Mouse (Mus musculus): ENCODE data around the gene Rnf44. TPM values are rescaled to one million over a fixed set of nuclear protein-coding genes. Genes with fewer than 3 reads are reported as not detected.

Rnf44 gene
- polyA plus RNA-seq, 1 experiment from 2014 or later = 23.8 TPM

DNA sequence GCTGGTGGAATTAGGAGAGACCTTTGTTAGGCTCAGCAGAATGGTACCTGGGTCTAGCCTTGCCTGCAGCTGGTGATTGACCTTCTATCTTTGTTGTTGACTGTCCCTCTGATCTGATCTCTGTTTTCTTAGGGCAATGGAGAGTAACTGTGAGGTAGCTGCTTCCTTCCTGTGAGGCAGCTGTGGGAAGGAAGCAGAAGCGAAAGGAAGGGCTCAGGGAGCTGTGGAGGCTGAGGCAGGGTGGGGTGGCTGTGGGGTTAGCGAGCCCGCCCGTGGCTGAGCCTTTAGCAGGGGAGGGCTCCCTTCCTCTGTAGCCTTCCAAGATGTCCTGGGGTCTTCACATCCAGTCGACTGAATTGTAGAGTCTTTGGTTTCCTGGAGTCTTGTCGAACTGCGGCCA, 8.8 kb upstream of the Rnf44 start:
- no peak overlapping the region for H3K27ac ChIP-seq
- peak overlapping the region; percentile 29; the same call in 1 of the 2 replicates for H3K9ac ChIP-seq
- peak overlapping the region; percentile 27; the same call in 1 of the 2 replicates for H3K4me2 ChIP-seq

DNA sequence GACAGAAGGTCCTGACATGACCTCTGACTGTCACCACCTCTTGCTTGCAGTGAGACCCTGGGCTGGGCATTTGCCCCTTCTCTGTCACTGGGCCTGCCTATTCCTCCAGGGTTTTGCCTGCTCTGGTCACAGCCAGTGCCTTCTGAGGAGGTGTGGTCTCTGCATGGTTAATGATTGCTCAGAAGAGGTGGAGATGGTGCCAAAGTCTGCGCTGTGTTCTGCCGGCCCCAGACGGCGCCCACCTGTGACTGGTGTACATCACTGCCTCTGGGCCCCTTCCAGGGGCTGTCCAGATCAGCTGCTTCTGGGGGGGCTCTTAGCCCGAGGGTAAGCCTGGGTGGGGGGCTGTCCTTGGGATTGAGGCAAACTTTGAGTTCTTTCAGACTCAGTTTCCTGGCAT, 7.5 kb upstream of the Rnf44 start, which contains the start of gene Cdhr2:
Gene Cdhr2, plus strand, starts transcription at position 219 of the 400 bp plus-strand sequence.
- DNase-seq = no peak
- peak within 1 kb of the TSS; percentile 59 for H3K27ac ChIP-seq
- WGBS (ENCODE audit: insufficient replicate concordance) = 69% methylated on average over 5 of the region's 5 CpGs

More for the DNA sequence above, 8.8 kb upstream of the Rnf44 start:
- Histone ChIP-seq H3K4me3 (replicated peaks) (no peak overlapping the region), H3K27me3 (no peaks in the 10 kb centered on the region), H3K36me3 (no peaks in the 10 kb centered on the region), H3K9me3 (replicated peaks) (no peaks in the 10 kb centered on the region), H3K4me1 (replicated peaks) (peaks cover 19% of the 10 kb centered on the region; the same call in 1 of the 2 replicates)
- ATAC-seq (ENCODE audit: low read depth) (no peak), DNase-seq (no peak)
- WGBS (ENCODE audit: insufficient replicate concordance) = 46% methylated on average over 7 of the region's 7 CpGs

DNA sequence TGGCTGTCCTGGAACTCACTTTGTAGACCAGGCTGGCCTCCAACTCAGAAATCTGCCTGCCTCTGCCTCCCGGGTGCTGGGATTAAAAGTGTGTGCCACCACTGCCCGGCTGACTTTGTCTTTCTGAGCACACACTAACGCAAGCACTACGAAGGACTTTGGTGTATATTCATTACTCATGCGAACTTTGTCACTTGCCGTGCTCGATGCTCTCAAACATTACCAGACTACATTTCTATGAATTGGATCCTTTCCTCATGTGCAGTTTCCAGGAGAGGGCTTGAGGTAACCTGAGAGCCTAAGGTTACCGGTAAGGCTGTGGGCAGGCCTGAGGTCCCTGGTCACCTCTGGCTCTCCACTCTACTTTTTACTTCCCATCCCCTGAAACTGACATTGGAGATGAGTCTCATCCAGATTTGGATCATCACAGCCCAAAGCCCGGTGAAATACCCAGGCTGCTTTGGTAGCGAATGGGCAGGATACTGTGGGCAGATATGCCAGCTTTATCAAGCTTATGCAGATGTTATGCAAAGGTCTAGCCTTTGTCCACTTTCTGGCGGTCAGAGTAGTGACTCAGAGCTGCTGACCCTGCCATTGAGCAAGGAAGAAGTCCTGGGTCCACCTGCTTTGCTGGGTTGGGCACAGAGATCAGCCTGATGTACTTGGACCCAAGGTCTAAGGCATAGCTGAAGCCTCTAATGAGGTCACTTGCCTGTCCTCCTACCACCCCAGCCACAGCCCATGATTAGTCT, 1.9 kb upstream of the Rnf44 start:
- H3K36me3 ChIP-seq = peaks cover under 1% of the 10 kb centered on the region
- H3K27ac ChIP-seq = no peak overlapping the region
- H3K4me2 ChIP-seq = 0 out of 2 replicates have a peak overlapping the region, but pooled peaks have one; percentile 12
- no peak overlapping the region for H3K9ac ChIP-seq
- no peaks in the 10 kb centered on the region for H3K27me3 ChIP-seq
- H3K9me3 ChIP-seq (replicated peaks) = no peaks in the 10 kb centered on the region
- no peak for ATAC-seq (ENCODE audit: low read depth)
- H3K4me3 ChIP-seq (replicated peaks) = no peak overlapping the region
- WGBS (ENCODE audit: insufficient replicate concordance) = 76% methylated on average over 11 of the region's 11 CpGs
- no peak for DNase-seq
- peaks cover 40% of the 10 kb centered on the region for H3K4me1 ChIP-seq (replicated peaks)

More for the DNA sequence above, 7.5 kb upstream of the Rnf44 start, which contains the start of gene Cdhr2:
- H3K4me1 ChIP-seq (replicated peaks) = peaks cover 17% of the 10 kb centered on the region; the same call in 1 of the 2 replicates
- H3K9ac ChIP-seq = peak within 1 kb of the TSS; percentile 29; the same call in 1 of the 2 replicates
- H3K36me3 ChIP-seq = no peaks in the 10 kb centered on the region
- peak within 1 kb of the TSS; percentile 22; the same call in 1 of the 2 replicates for H3K4me3 ChIP-seq (replicated peaks)
- ATAC-seq (ENCODE audit: low read depth) = peak; percentile 78
- H3K4me2 ChIP-seq = peak within 1 kb of the TSS; percentile 27; the same call in 1 of the 2 replicates
- no peaks in the 10 kb centered on the region for H3K9me3 ChIP-seq (replicated peaks)
- H3K27me3 ChIP-seq = no peaks in the 10 kb centered on the region

DNA sequence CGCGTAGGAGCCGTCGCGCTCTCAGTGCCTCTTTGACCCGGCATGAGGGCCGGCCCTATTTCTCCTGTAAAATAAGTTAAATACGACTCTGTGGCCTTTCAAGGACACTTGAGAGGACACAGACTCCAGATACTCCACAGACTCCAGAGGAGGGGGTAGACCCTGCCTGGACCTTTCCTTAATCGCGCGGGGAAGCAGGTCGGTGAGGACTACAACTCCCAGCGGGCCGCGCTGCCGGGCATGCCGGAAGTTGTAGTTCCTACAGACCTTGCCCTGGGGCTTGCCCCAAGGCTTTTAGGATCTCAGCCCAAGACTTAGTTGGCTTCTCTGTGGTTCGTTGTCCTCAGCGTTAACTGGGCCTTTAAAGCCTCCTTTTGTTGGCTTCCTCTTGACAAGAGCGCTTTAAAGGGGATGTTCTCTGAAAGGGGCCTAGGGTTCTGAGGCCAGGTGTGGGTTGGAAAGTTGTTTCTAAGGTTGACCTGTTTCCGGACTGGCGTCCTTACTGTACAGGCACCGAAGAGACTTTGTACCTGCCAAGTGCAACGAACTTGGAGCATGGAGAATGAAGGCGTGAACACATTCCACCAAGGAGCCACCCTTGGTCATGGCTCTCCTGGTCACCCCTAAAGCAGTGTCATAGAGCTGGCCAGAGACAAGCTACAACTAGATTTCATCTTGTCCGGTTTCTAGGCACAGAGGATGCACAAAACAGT, 797 bp upstream of the Rnf44 start:
- peak; percentile 85 for DNase-seq
- WGBS (ENCODE audit: insufficient replicate concordance) = 14% methylated on average over 26 of the region's 26 CpGs

DNA sequence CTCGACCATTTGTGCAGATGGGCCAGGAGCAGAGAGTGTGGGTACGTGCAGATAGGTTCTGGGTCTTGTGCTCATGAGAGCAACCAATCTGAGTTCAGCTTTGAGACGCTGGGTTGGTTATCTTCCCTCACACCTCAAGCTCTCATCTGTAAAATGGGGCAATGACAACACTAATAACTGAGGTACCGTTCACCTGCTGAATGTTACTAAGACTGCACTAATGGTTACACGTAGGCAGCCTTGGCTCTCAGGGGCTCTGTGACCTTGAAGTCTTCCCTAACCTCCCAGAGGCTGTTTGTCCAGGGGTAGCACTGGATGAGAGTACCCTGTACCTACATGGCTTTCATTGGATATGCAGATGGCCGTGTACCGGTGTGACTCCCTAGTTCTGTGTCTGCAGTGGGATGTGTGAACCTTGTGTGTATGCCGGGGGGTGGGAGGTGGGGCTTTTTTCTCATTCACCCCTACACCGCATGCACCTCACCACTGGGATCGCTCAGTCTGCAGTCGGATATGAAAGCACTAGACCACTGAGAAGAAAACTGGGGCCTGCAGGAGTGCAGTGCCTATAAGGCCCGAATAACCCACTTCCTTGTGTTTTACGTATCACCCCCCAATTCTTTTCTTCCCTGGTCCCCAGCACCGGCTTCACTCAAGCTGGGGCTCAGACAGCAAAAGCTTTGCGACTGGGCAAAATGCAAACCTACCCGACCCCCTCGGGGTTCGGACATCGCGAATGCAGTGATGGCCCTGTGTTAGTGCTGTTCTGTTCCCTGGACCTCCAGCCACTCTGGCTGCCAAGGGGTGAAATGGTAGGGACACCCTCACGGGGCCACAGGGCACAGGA, 773 bp downstream of the Rnf44 start:
- no peak for ATAC-seq (ENCODE audit: low read depth)
- H3K4me1 ChIP-seq (replicated peaks) = peaks cover 62% of the 10 kb centered on the region
- WGBS (ENCODE audit: insufficient replicate concordance) = 4% methylated on average over 21 of the region's 21 CpGs

More for the DNA sequence above, 797 bp upstream of the Rnf44 start:
- H3K27me3 ChIP-seq = no peaks in the 10 kb centered on the region
- H3K4me1 ChIP-seq (replicated peaks) = peaks cover 47% of the 10 kb centered on the region
- peaks cover 4% of the 10 kb centered on the region for H3K36me3 ChIP-seq
- peak overlapping the region; percentile 96 for H3K4me2 ChIP-seq
- H3K9ac ChIP-seq = peak overlapping the region; percentile 77
- peak overlapping the region; percentile 95 for H3K27ac ChIP-seq
- H3K9me3 ChIP-seq (replicated peaks) = no peaks in the 10 kb centered on the region
- peak overlapping the region; percentile 93 for H3K4me3 ChIP-seq (replicated peaks)
- peak; percentile 71 for ATAC-seq (ENCODE audit: low read depth)

DNA sequence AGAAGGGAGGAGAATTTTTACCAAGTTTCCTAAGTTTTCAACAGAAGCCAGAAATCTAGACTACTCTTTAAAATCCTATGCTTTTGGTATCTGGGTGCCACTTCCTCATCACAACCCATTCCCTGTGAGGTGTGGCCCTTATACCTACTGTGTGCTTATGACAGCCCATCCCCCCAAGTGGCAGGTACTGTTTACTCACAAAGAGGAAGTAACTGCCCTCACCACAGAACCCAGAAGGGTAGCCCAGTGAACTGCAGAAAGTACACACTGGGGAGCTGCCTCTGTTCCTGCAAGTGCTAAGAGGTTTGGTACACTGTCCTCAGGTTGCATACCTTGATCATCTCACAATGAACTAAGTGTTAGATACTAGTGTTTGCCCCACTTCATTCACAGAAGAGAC, 2.0 kb downstream of the Rnf44 start:
- DNase-seq (no peak), ATAC-seq (ENCODE audit: low read depth) (no peak)
- Histone ChIP-seq H3K4me1 (replicated peaks) (peaks cover 65% of the 10 kb centered on the region), H3K36me3 (peaks cover 4% of the 10 kb centered on the region), H3K9ac (peak overlapping the region; percentile 97), H3K4me3 (replicated peaks) (peak overlapping the region; percentile 93), H3K27ac (peak overlapping the region; percentile 95), H3K27me3 (no peaks in the 10 kb centered on the region), H3K9me3 (replicated peaks) (no peaks in the 10 kb centered on the region), H3K4me2 (peak overlapping the region; percentile 96)

More for the DNA sequence above, 773 bp downstream of the Rnf44 start:
- Histone ChIP-seq H3K27me3 (no peaks in the 10 kb centered on the region), H3K4me3 (replicated peaks) (peak overlapping the region; percentile 93), H3K9ac (peak overlapping the region; percentile 97), H3K27ac (peak overlapping the region; percentile 95), H3K4me2 (peak overlapping the region; percentile 96), H3K36me3 (peaks cover 4% of the 10 kb centered on the region), H3K9me3 (replicated peaks) (no peaks in the 10 kb centered on the region)
- no peak for DNase-seq

DNA sequence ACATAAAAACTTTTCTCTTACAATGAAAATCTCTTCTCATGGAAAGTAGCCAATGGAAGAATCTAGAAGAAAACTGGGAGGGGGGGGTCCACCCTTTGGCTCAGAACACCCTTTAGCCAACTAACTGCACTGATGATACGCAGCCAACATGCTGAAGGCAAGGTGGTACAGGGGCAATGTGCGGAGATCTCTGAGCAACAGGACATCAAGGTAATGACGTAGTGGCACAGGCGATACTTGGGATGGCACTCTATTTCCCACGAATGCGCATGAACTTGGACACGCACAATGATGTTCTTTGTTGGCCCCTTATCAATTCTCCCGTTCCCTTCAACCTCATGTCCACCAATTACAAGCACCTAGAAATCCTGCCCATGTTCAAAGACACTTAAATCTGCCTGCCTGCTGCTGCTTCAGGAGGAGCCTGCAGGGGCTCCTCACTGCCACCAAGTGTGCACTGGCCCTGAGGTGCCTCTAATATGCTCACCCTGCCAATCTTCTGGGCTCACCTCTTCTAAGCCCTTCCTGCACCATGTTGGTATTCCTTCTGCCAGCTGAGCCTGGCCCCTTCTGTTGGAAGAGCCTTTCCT, 3.5 kb downstream of the Rnf44 start:
- Histone ChIP-seq H3K27ac (peak overlapping the region; percentile 11), H3K4me3 (replicated peaks) (no peak overlapping the region), H3K4me1 (replicated peaks) (peaks cover 74% of the 10 kb centered on the region), H3K9me3 (replicated peaks) (no peaks in the 10 kb centered on the region), H3K36me3 (peaks cover 4% of the 10 kb centered on the region), H3K9ac (peak overlapping the region; percentile 11), H3K27me3 (no peaks in the 10 kb centered on the region), H3K4me2 (no peak overlapping the region)
- DNase-seq (no peak), ATAC-seq (ENCODE audit: low read depth) (no peak)
- WGBS (ENCODE audit: insufficient replicate concordance) = 86% methylated on average over 8 of the region's 8 CpGs

DNA sequence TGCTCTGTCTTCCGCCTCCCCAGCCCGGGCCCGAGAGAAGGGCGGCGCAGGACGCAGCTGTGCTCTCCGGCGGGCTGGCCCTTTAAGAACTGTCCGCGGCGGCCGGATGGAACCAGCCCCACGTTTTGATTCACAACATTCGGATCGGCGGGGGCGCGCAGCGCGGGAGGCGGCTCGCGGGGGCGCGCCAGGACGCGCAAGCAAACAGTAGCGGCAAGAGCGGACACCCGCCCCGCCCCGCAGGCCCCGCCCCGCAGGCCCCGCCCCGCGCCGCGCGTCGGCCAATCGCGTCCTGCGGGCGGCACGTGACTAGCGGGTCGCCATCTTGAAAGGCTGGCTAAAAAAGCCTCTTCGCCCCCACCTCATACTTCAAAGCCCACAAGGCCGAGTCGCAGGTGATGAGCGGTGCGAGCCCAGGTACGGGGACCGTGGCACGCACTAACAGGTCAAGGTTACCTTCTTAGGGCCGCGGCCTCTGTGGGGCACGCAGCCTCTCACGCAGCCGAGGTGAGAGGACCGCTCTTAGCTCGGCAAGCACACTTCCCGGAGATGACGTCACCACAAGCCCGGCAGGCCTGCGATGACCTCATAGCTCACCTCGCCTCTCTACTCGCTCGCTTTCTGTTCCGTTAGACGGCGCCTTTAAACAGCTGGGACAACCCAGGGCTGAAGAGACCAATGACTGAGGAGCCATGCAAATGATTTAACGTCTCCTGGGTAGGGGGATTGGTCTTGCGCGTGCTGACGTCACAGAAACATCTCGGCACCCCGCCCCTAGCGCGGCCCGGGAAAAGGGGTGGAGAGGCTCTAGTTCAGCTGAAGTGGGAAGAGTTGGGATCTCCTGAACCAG, 5.9 kb downstream of the Rnf44 start:
- Histone ChIP-seq H3K4me3 (replicated peaks) (peak overlapping the region; percentile 93), H3K36me3 (peaks cover 24% of the 10 kb centered on the region), H3K4me2 (peak overlapping the region; percentile 83), H3K27ac (peak overlapping the region; percentile 96), H3K4me1 (replicated peaks) (peaks cover 87% of the 10 kb centered on the region), H3K9ac (peak overlapping the region; percentile 95), H3K27me3 (no peaks in the 10 kb centered on the region), H3K9me3 (replicated peaks) (no peaks in the 10 kb centered on the region)
- under 1% methylated on average over 79 of the region's 82 CpGs for WGBS (ENCODE audit: insufficient replicate concordance)
- DNase-seq (peak; percentile 95), ATAC-seq (ENCODE audit: low read depth) (peak; percentile 80)

DNA sequence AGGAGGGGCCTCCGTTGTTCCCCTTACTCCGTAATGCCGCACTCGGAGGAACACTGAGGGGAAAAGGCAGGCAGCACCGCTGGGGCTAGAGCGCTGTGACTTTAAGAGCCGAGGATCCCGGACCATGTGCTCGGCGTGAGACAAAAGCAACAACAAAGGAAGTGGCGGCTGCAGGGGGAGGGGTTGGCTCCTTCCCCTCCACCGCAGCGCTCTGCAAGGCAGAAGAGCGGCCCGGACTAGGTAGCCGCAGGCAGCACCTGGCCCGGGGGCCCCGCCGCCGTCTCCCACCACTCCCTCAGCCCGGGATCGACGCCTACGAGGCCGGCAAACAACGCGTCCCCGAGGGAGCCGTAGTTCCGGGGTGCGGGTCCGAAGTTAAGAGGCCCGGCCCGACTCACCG, 6.6 kb downstream of the Rnf44 start:
- peaks cover 86% of the 10 kb centered on the region for H3K4me1 ChIP-seq (replicated peaks)
- ATAC-seq (ENCODE audit: low read depth) = peak; percentile 34
- WGBS (ENCODE audit: insufficient replicate concordance) = 0% methylated on average over 35 of the region's 35 CpGs

More for the DNA sequence above, 6.6 kb downstream of the Rnf44 start:
- H3K4me3 ChIP-seq (replicated peaks) = peak overlapping the region; percentile 93
- peak overlapping the region; percentile 95 for H3K9ac ChIP-seq
- H3K4me2 ChIP-seq = peak overlapping the region; percentile 83
- peak; percentile 55 for DNase-seq
- H3K27ac ChIP-seq = peak overlapping the region; percentile 96
- peaks cover 32% of the 10 kb centered on the region for H3K36me3 ChIP-seq
- no peaks in the 10 kb centered on the region for H3K27me3 ChIP-seq
- no peaks in the 10 kb centered on the region for H3K9me3 ChIP-seq (replicated peaks)
